Mouse (Mus musculus) testis, adult 2 months (tissue): ENCODE data around the gene Smarcd2. TPM values are rescaled to one million over a fixed set of nuclear protein-coding genes. Genes with fewer than 3 reads are reported as not detected.
"Not testable (repeated sequence)": the region's sequence is repeated elsewhere in the genome, so short reads cannot be mapped to it uniquely, and the experiment has no call there.

Experiments used
- H3K27ac ChIP-seq: fragments of 200-500 bp; 2 replicates; pipeline ENCODE4 v1.5.1; 2012; ENCODE audit warnings: low read depth, low read length; ENCODE audit not compliant: control insufficient read depth, insufficient read depth
- H3K27me3 ChIP-seq: fragments of 200-500 bp; 2 replicates; pipeline ENCODE4 v1.6.1; 2012; ENCODE audit warnings: mild to moderate bottlenecking, low read length, moderate library complexity; ENCODE audit not compliant: control insufficient read depth, insufficient read depth
- H3K36me3 ChIP-seq: fragments of 200-500 bp; 2 replicates; pipeline ENCODE4 v1.6.1; 2012; ENCODE audit warnings: mild to moderate bottlenecking, low read length; ENCODE audit not compliant: control insufficient read depth, insufficient read depth
- H3K4me1 ChIP-seq: fragments of 200-500 bp; 2 replicates; pipeline ENCODE4 v1.6.1; 2012; ENCODE audit warnings: low read length; ENCODE audit not compliant: control insufficient read depth, insufficient read depth
- H3K4me3 ChIP-seq: fragments of 200-500 bp; 2 replicates; pipeline ENCODE4 v1.5.1; 2012; ENCODE audit warnings: low read depth, mild to moderate bottlenecking, low read length, moderate library complexity, mixed read lengths; ENCODE audit not compliant: control insufficient read depth
- CTCF ChIP-seq: fragments of 200-500 bp; IDR thresholded peaks from 2 replicates; pipeline ENCODE4 v1.5.1; 2012; ENCODE audit warnings: low read depth, mild to moderate bottlenecking, inconsistent platforms, low read length, moderate library complexity; ENCODE audit not compliant: control insufficient read depth, insufficient read depth, insufficient replicate concordance
- POLR2A ChIP-seq: fragments of 200-500 bp; IDR thresholded peaks from 2 replicates; pipeline ENCODE4 v1.6.1; 2012; ENCODE audit warnings: low read depth, mild to moderate bottlenecking, inconsistent platforms, low read length, moderate library complexity; ENCODE audit not compliant: control insufficient read depth
- polyA plus RNA-seq: library from polyadenylated mRNA; depleted of rRNA; stranded (reverse); fragments of >200 nt; gene quantifications from 2 replicates; pipeline ENCODE4 v1.2.3, GENCODE M21; 2012

The Smarcd2 gene
- polyA plus RNA-seq, 1 experiment, result 74.7 TPM

- TF ChIP-seq POLR2A (no peak), CTCF (no peak)
These were observed 11.8 kb downstream of the Smarcd2 start for GRCm38 (mm10) chr11:106260826-106261450.

DNA sequence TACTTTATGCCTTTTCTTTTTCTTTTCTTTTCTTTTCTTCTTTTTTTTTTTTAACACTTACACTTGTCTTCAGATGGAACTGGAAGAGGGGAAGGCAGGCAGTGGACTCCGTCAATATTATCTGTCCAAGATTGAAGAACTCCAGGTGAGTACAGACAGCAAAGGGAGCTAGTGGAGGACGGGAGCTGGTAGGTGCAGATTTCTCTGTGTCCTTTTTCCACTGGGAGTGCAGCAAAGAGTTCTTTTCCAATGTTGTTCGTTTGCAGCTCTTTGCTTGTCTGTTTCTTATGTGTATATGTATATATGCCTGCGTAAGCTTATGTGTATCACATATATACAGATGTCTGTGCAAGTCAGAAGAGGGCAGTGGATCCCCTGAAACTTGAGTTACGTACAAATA is 16.0 kb downstream of the Smarcd2 start:
- H3K4me3 ChIP-seq, result peak overlapping the region; percentile 22; the same call in 1 of the 2 replicates
- H3K27me3 ChIP-seq, result no peaks in the 10 kb centered on the region
- H3K36me3 ChIP-seq, result no peaks in the 10 kb centered on the region
- H3K27ac ChIP-seq, result no peak overlapping the region
- TF ChIP-seq POLR2A (no peak), CTCF (no peak)
- H3K4me1 ChIP-seq, result peaks cover 3% of the 10 kb centered on the region

More at GRCm38 (mm10) chr11:106260826-106261450, 11.8 kb downstream of the Smarcd2 start:
- Histone ChIP-seq H3K4me3 (no peak overlapping the region), H3K27me3 (no peaks in the 10 kb centered on the region), H3K27ac (no peak overlapping the region), H3K36me3 (peaks cover 3% of the 10 kb centered on the region), H3K4me1 (peaks cover 3% of the 10 kb centered on the region; the same call in 1 of the 2 replicates)

GRCm38 (mm10) chr11:106255685-106256451 is 16.9 kb downstream of the Smarcd2 start, which contains the start of the genes Ftsj3 and Psmc5:
Gene Ftsj3, minus strand, starts transcription at chr11:106256079.
Gene Psmc5, plus strand, starts transcription at chr11:106256154.
- Histone ChIP-seq H3K4me3 (peak within 1 kb of the TSS; percentile 90), H3K27me3 (no peaks in the 10 kb centered on the region), H3K27ac (peak within 1 kb of the TSS; percentile 71), H3K4me1 (peaks cover 3% of the 10 kb centered on the region), H3K36me3 (no peaks in the 10 kb centered on the region)
- TF ChIP-seq CTCF (no peak), POLR2A (peak; percentile 97)

GRCm38 (mm10) chr11:106255174-106255573 is 17.6 kb downstream of the Smarcd2 start:
- H3K36me3 ChIP-seq, result no peaks in the 10 kb centered on the region
- H3K4me1 ChIP-seq, result peaks cover 3% of the 10 kb centered on the region
- no peaks in the 10 kb centered on the region for H3K27me3 ChIP-seq
- no peak for TF ChIP-seq CTCF
- no peak for TF ChIP-seq POLR2A
- H3K27ac ChIP-seq, result peak overlapping the region; percentile 71
- H3K4me3 ChIP-seq, result peak overlapping the region; percentile 90

GRCm38 (mm10) chr11:106254767-106255166 is 18.0 kb downstream of the Smarcd2 start:
- Histone ChIP-seq H3K36me3 (no peaks in the 10 kb centered on the region), H3K4me3 (0 out of 2 replicates have a peak overlapping the region, but pooled peaks have one; percentile 10), H3K27me3 (no peaks in the 10 kb centered on the region), H3K4me1 (peaks cover 3% of the 10 kb centered on the region), H3K27ac (no peak overlapping the region; the same call in 1 of the 2 replicates)
- TF ChIP-seq CTCF (no peak), POLR2A (no peak)

DNA sequence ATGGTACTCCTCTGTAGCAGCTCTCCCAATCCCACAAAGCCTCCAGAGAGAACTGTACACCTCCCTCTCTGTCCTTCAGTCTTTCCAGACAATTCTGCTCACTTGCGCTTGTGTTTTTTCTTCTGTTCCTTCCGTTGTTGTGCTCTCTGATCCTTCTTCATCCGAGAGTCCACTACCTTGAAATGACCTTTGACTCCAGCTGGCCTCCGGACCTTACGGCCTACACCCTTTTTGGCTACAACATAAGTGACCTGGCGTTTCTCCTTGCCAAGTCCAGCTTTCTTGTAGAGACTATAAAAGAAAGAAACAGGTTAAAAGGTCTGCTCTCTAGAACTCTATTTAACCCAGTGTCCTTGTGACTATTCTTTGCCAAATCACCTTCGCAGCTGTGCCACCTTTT is 23.4 kb downstream of the Smarcd2 start:
- Histone ChIP-seq H3K4me3 (no peak overlapping the region), H3K27ac (no peak overlapping the region), H3K36me3 (peaks cover 6% of the 10 kb centered on the region), H3K4me1 (no peaks in the 10 kb centered on the region; the same call in 1 of the 2 replicates), H3K27me3 (no peaks in the 10 kb centered on the region)
- no peak for TF ChIP-seq CTCF
- no peak for TF ChIP-seq POLR2A

DNA sequence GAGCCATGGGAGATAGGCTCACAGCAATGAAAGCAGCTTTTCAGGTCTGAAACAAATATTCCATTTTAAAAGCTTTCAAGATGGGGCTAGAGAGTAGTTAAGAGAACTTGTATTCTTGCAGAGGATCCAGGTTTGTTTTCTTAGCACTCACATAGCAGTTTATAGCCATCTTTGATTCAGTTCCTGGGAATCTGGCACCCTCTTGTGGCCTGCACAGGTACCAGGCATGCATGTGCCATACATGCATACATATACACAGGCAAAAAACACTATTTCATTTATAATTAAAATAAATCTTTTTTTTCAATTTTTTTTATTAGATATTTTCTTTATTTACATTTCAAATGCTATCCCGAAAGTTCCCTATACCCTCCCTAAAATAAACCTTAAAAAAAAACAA is 25.9 kb downstream of the Smarcd2 start:
- H3K27me3 ChIP-seq, result no peaks in the 10 kb centered on the region
- TF ChIP-seq CTCF (no peak), POLR2A (no peak)
- no peaks in the 10 kb centered on the region for H3K4me1 ChIP-seq
- H3K27ac ChIP-seq, result no peak overlapping the region
- no peak overlapping the region for H3K4me3 ChIP-seq
- H3K36me3 ChIP-seq, result peaks cover 6% of the 10 kb centered on the region

DNA sequence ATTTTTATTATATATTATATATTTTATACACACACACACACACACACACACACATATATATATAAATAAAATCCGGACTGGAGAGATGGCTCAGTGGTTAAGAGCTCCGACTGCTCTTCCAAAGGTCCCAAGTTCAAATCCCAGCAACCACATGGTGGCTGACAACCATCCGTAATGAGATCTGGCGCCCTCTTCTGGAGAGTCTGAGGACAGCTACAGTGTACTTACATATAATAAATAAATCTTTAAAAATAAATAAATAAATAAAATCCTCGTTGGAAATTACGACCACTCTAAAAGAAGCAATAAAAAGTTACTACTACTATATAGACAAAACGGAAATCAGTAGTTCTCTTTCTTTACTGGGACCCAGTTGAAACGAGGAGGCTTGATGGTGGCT is 38.8 kb downstream of the Smarcd2 start:
- not testable (repeated sequence) for H3K27ac ChIP-seq, H3K36me3 ChIP-seq, H3K4me1 ChIP-seq, H3K27me3 ChIP-seq, H3K4me3 ChIP-seq
